Mouse (Mus musculus): ENCODE data around the gene Klf7.

DNA sequence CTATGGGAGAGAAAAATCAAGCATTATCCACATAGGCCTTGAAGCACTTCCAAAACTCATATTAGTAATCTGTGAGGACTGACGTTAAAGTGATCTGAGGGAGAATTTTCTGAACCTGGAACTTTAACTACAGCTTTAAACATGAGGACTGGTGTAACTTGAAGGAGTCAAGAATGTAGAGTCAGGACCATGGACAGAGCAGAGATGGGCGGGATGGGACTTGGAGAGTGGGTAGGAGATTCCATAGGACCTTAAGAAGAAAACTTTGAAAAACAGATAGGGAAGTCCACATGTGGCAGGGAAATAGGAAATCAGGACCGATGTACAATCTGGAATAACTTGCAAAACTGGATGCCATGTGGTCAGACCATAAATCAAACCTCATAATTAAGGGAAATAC lies 36.7 kb upstream of the Klf7 start:
- TF ChIP-seq CTCF (IDR thresholded peaks at IDR 0.05; ENCODE audit: low read depth, low read length) (no peak), EP300 (IDR thresholded peaks at IDR 0.05; ENCODE audit: insufficient read depth, low read depth, low read length) (no peak), POLR2A (IDR thresholded peaks at IDR 0.05; ENCODE audit: insufficient read depth, low read length) (no peak)
